Mouse (Mus musculus) G1E (cell line): ENCODE results near the gene Timp4.

ENCODE experiments used
- CTCF ChIP-seq: IDR thresholded peaks from 2 replicates; pipeline ENCODE4 v1.5.1; 2012; ENCODE audit warnings: low read depth, low read length, inconsistent platforms, mixed read lengths
- POLR2AphosphoS5 ChIP-seq: IDR thresholded peaks from 2 replicates; pipeline ENCODE4 v1.6.1; 2012; ENCODE audit warnings: low read depth, low read length, inconsistent platforms; ENCODE audit not compliant: insufficient replicate concordance

DNA sequence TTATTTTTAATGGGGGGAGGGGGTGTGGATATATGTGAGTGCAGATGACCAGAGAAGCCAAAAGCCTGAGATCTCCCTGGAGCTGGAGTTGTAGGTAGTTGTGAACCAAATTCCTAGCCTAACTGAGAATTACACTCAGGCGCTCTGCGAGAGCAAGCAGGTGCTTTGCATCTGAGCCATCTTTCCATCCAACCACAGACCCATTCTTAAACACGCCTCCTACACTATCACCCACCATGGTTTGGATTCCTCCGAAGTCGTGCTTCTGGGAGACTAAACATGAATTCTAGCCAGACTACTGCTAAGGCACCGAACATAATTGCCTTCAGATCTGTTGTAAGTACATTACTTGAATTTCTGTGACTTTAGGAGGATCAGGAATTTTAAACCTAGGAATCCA, 34.4 kb upstream of the Timp4 start:
- TF ChIP-seq CTCF (no peak), POLR2AphosphoS5 (no peak)
